Mouse (Mus musculus) c-Kit-positive CD71-negative TER-119-negative erythroid progenitor cells, embryonic 14.5 days (primary cell): ENCODE data around the gene Hoxa6.

ENCODE experiments used
- DNase-seq: peaks from one replicate; pipeline ENCODE4 v3.0.0-alpha.2; 2013; ENCODE audit warnings: low read depth

Gene Hoxa6

GRCm38 (mm10) chr6:52208072-52208867 is at the start of gene Hoxa6:
TSS of gene Hoxa6 (minus strand) at chr6:52208722.
- DNase-seq: no peak

- DNase-seq: peak; percentile 80
Observed at GRCm38 (mm10) chr6:52256956-52257355, 48.4 kb upstream of the Hoxa6 start.

GRCm38 (mm10) chr6:52253511-52254500 is 45.3 kb upstream of the Hoxa6 start:
- no peak for DNase-seq

- no peak for DNase-seq
Observed at GRCm38 (mm10) chr6:52252775-52253376, 44.4 kb upstream of the Hoxa6 start.

GRCm38 (mm10) chr6:52252016-52252774 is 43.7 kb upstream of the Hoxa6 start:
- no peak for DNase-seq

GRCm38 (mm10) chr6:52251177-52251879 is 42.8 kb upstream of the Hoxa6 start:
- no peak for DNase-seq

- DNase-seq: no peak
Observed at GRCm38 (mm10) chr6:52249826-52250225, 41.3 kb upstream of the Hoxa6 start.

GRCm38 (mm10) chr6:52249415-52249738 is 40.9 kb upstream of the Hoxa6 start:
- DNase-seq: no peak

GRCm38 (mm10) chr6:52248638-52249414 is 40.3 kb upstream of the Hoxa6 start:
- no peak for DNase-seq

- DNase-seq: no peak
Observed at GRCm38 (mm10) chr6:52247766-52248637, 39.5 kb upstream of the Hoxa6 start.

- no peak for DNase-seq
Observed at GRCm38 (mm10) chr6:52246916-52247315, 38.4 kb upstream of the Hoxa6 start.

- DNase-seq: no peak
Observed at GRCm38 (mm10) chr6:52246403-52246803, 37.9 kb upstream of the Hoxa6 start.

GRCm38 (mm10) chr6:52245757-52246142 is 37.2 kb upstream of the Hoxa6 start, which contains the start of gene Hoxa11:
TSS of gene Hoxa11 (minus strand) at chr6:52245810.
- no peak for DNase-seq

GRCm38 (mm10) chr6:52245040-52245756 is 36.7 kb upstream of the Hoxa6 start:
- no peak for DNase-seq

- DNase-seq: no peak
Observed at GRCm38 (mm10) chr6:52244471-52245039, 36.0 kb upstream of the Hoxa6 start.

GRCm38 (mm10) chr6:52243681-52244121 is 35.2 kb upstream of the Hoxa6 start:
- no peak for DNase-seq

- DNase-seq: no peak
Observed at GRCm38 (mm10) chr6:52242801-52243332, 34.3 kb upstream of the Hoxa6 start.
